Mouse (Mus musculus) limb, embryonic 10.5 days (tissue): Measurements from ENCODE around the gene a. TPM values are rescaled to one million over a fixed set of nuclear protein-coding genes. Genes with fewer than 3 reads are reported as not detected.
A peak's percentile ranks its signal among the peaks of the same experiment; 100 is the strongest.

ENCODE experiments used
- DNase-seq: peaks from one replicate; pipeline ENCODE4 v3.0.0-alpha.2; 2017; ENCODE audit warnings: low spot score
- H3K27ac ChIP-seq: fragments of 300-500 bp; sonication (generic); 2 replicates; pipeline ENCODE4 v1.5.1; 2016; ENCODE audit warnings: mild to moderate bottlenecking
- H3K27me3 ChIP-seq: fragments of 300-500 bp; sonication (generic); 2 replicates; pipeline ENCODE4 v1.6.1; 2016; ENCODE audit warnings: low read depth, mild to moderate bottlenecking; ENCODE audit not compliant: poor library complexity, severe bottlenecking
- H3K36me3 ChIP-seq: fragments of 300-500 bp; sonication (generic); 2 replicates; pipeline ENCODE4 v1.6.1; 2016; ENCODE audit warnings: mild to moderate bottlenecking, moderate library complexity
- H3K4me1 ChIP-seq: fragments of 300-500 bp; sonication (generic); 2 replicates; pipeline ENCODE4 v1.6.1; 2016
- H3K4me3 ChIP-seq: fragments of 300-500 bp; sonication (generic); 2 replicates; pipeline ENCODE4 v1.5.1; 2016; ENCODE audit warnings: mild to moderate bottlenecking, moderate library complexity
- H3K9me3 ChIP-seq: fragments of 300-500 bp; sonication (generic); replicated peaks from 2 replicates; pipeline ENCODE4 v1.6.1; 2016; ENCODE audit warnings: mild to moderate bottlenecking
- WGBS: fragments of 180-500 bp; shearing (Covaris S2); methylation state at CpG from one replicate; pipeline ENCODE4 v1.1.7; 2016; 5-methylcytosine and 5-hydroxymethylcytosine counted together
- polyA plus RNA-seq: library from polyadenylated mRNA; unstranded; fragments of >200 nt; fragmentation: Nextera tagmentation; extraction: Ambion mirVana; gene quantifications from 2 replicates; pipeline ENCODE4 v1.2.1, GENCODE M21; 2016

Gene a
- polyA plus RNA-seq, 1 experiment from 2014 or later = 32.5 TPM

GRCm38 (mm10) chr2:155073347-155073746 lies 282.1 kb downstream of the a start:
- Histone ChIP-seq H3K27ac (peak overlapping the region; percentile 92), H3K4me1 (peaks cover 45% of the 10 kb centered on the region), H3K27me3 (no peaks in the 10 kb centered on the region), H3K9me3 (no peaks in the 10 kb centered on the region), H3K36me3 (peaks cover 41% of the 10 kb centered on the region), H3K4me3 (peak overlapping the region; percentile 66)
- DNase-seq = no peak
- WGBS = 28% methylated on average over 3 of the region's 3 CpGs

- Histone ChIP-seq H3K27ac (peak within 1 kb of the TSS; percentile 92), H3K36me3 (peaks cover 33% of the 10 kb centered on the region), H3K27me3 (no peaks in the 10 kb centered on the region), H3K4me3 (peak within 1 kb of the TSS; percentile 66), H3K9me3 (no peaks in the 10 kb centered on the region), H3K4me1 (peaks cover 45% of the 10 kb centered on the region)
- peak; percentile 96 for DNase-seq
- WGBS = under 1% methylated on average over 56 of the region's 56 CpGs
These were observed 283.0 kb downstream of the a start, which contains the start of gene Ahcy for GRCm38 (mm10) chr2:155073978-155074765. Gene Ahcy, minus strand, starts transcription at chr2:155074497.

- 9% methylated on average over 12 of the region's 12 CpGs for WGBS
- no peaks in the 10 kb centered on the region for H3K27me3 ChIP-seq
- H3K4me3 ChIP-seq = peak overlapping the region; percentile 66
- peak overlapping the region; percentile 92 for H3K27ac ChIP-seq
- no peaks in the 10 kb centered on the region for H3K9me3 ChIP-seq
- no peak for DNase-seq
- H3K4me1 ChIP-seq = peaks cover 45% of the 10 kb centered on the region
- peaks cover 26% of the 10 kb centered on the region for H3K36me3 ChIP-seq
These were observed 283.6 kb downstream of the a start for GRCm38 (mm10) chr2:155074766-155075330.

- peaks cover 18% of the 10 kb centered on the region for H3K36me3 ChIP-seq
- H3K4me3 ChIP-seq = no peak overlapping the region
- 65% methylated on average over 6 of the region's 6 CpGs for WGBS
- no peaks in the 10 kb centered on the region for H3K27me3 ChIP-seq
- DNase-seq = no peak
- peak overlapping the region; percentile 92 for H3K27ac ChIP-seq
- H3K4me1 ChIP-seq = peaks cover 45% of the 10 kb centered on the region
- H3K9me3 ChIP-seq = no peaks in the 10 kb centered on the region
These were observed 284.4 kb downstream of the a start for GRCm38 (mm10) chr2:155075649-155076048.

- H3K27me3 ChIP-seq = no peaks in the 10 kb centered on the region
- H3K36me3 ChIP-seq = no peaks in the 10 kb centered on the region
- no peak overlapping the region for H3K27ac ChIP-seq
- H3K4me1 ChIP-seq = peaks cover 15% of the 10 kb centered on the region
- WGBS = 50% methylated on average over 7 of the region's 7 CpGs
- no peak for DNase-seq
- H3K9me3 ChIP-seq = no peaks in the 10 kb centered on the region
- no peak overlapping the region for H3K4me3 ChIP-seq
These were observed 288.4 kb downstream of the a start for GRCm38 (mm10) chr2:155079500-155080178.

GRCm38 (mm10) chr2:155080179-155080530 lies 289.0 kb downstream of the a start:
- Histone ChIP-seq H3K27ac (no peak overlapping the region), H3K9me3 (no peaks in the 10 kb centered on the region), H3K4me3 (no peak overlapping the region), H3K27me3 (no peaks in the 10 kb centered on the region), H3K36me3 (no peaks in the 10 kb centered on the region), H3K4me1 (peaks cover 9% of the 10 kb centered on the region)
- no peak for DNase-seq
- 73% methylated on average over 4 of the region's 4 CpGs for WGBS

GRCm38 (mm10) chr2:155081056-155081455 lies 289.9 kb downstream of the a start:
- H3K4me3 ChIP-seq = no peak overlapping the region
- no peak for DNase-seq
- H3K9me3 ChIP-seq = no peaks in the 10 kb centered on the region
- H3K27me3 ChIP-seq = no peaks in the 10 kb centered on the region
- H3K4me1 ChIP-seq = peaks cover under 1% of the 10 kb centered on the region; the same call in 1 of the 2 replicates
- 90% methylated on average over 3 of the region's 3 CpGs for WGBS
- H3K27ac ChIP-seq = no peak overlapping the region
- no peaks in the 10 kb centered on the region for H3K36me3 ChIP-seq

GRCm38 (mm10) chr2:155082121-155082803 lies 291.1 kb downstream of the a start:
- Histone ChIP-seq H3K4me1 (no peaks in the 10 kb centered on the region; the same call in 1 of the 2 replicates), H3K9me3 (no peaks in the 10 kb centered on the region), H3K27ac (no peak overlapping the region), H3K36me3 (no peaks in the 10 kb centered on the region), H3K27me3 (no peaks in the 10 kb centered on the region), H3K4me3 (no peak overlapping the region)
- WGBS = 19% methylated on average over 8 of the region's 8 CpGs
- DNase-seq = peak; percentile 52

- H3K27me3 ChIP-seq = no peaks in the 10 kb centered on the region
- no peak overlapping the region for H3K27ac ChIP-seq
- H3K4me1 ChIP-seq = no peaks in the 10 kb centered on the region; the same call in 1 of the 2 replicates
- no peaks in the 10 kb centered on the region for H3K9me3 ChIP-seq
- H3K36me3 ChIP-seq = no peaks in the 10 kb centered on the region
- WGBS = 88% methylated on average over 5 of the region's 5 CpGs
- no peak for DNase-seq
- H3K4me3 ChIP-seq = no peak overlapping the region
These were observed 293.3 kb downstream of the a start for GRCm38 (mm10) chr2:155084546-155084945.

GRCm38 (mm10) chr2:155086328-155086727 lies 295.1 kb downstream of the a start:
- no peak overlapping the region for H3K27ac ChIP-seq
- H3K4me1 ChIP-seq = no peaks in the 10 kb centered on the region; the same call in 1 of the 2 replicates
- no peaks in the 10 kb centered on the region for H3K27me3 ChIP-seq
- H3K4me3 ChIP-seq = no peak overlapping the region
- H3K9me3 ChIP-seq = no peaks in the 10 kb centered on the region
- H3K36me3 ChIP-seq = no peaks in the 10 kb centered on the region
- WGBS = 94% methylated on average over 5 of the region's 5 CpGs
- DNase-seq = no peak

- no peak overlapping the region for H3K27ac ChIP-seq
- no peaks in the 10 kb centered on the region for H3K9me3 ChIP-seq
- H3K27me3 ChIP-seq = no peaks in the 10 kb centered on the region
- H3K36me3 ChIP-seq = no peaks in the 10 kb centered on the region
- H3K4me3 ChIP-seq = no peak overlapping the region
- no peak for DNase-seq
- 86% methylated on average over 6 of the region's 6 CpGs for WGBS
- H3K4me1 ChIP-seq = peaks cover under 1% of the 10 kb centered on the region
These were observed 297.1 kb downstream of the a start for GRCm38 (mm10) chr2:155088264-155088663.

GRCm38 (mm10) chr2:155090909-155091742 lies 299.9 kb downstream of the a start:
- WGBS = 74% methylated on average over 13 of the region's 13 CpGs
- H3K4me3 ChIP-seq = no peak overlapping the region
- no peaks in the 10 kb centered on the region for H3K36me3 ChIP-seq
- no peak for DNase-seq
- H3K4me1 ChIP-seq = peaks cover 3% of the 10 kb centered on the region
- H3K27ac ChIP-seq = no peak overlapping the region
- no peaks in the 10 kb centered on the region for H3K9me3 ChIP-seq
- H3K27me3 ChIP-seq = no peaks in the 10 kb centered on the region
